Mouse (Mus musculus): ENCODE results near the gene Ak8. TPM values are rescaled to one million over a fixed set of nuclear protein-coding genes. Genes with fewer than 3 reads are reported as not detected.

Ak8 gene
- polyA plus RNA-seq, 1 experiment from 2014 or later = 4.3 TPM

DNA sequence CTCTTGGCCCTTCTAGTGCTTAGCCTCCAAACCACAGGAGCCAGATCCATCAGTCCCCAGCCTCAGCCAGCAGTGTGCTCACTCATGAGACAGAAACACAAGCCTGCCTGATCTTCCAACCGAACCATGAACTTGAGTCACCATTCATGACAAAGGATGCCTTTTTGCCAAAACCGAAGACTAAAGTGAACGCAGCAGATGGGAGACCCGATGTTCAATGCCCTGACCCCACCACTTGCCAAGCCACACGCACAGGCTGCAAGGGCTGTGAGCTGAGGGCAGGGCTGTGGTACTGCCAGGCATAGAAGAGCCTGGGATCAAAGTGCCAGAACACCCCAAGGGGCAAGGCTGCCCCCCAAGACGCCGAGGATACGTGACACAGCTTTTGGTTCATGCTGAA is 13.1 kb downstream of the Ak8 start:
- H3K4me3 ChIP-seq (replicated peaks; ENCODE audit: low read depth, low read length) = no peak overlapping the region
- no peaks in the 10 kb centered on the region for H3K9me3 ChIP-seq (ENCODE audit: control insufficient read depth, low read length)
- H3K27ac ChIP-seq (replicated peaks; ENCODE audit: low read depth, low read length) = no peak overlapping the region
- no peaks in the 10 kb centered on the region for H3K4me1 ChIP-seq (ENCODE audit: control insufficient read depth, insufficient read depth, low read length)
- H3K27me3 ChIP-seq (ENCODE audit: control insufficient read depth, insufficient read depth, low read length) = no peaks in the 10 kb centered on the region
- no peak overlapping the region for H3K9ac ChIP-seq (replicated peaks; ENCODE audit: low read length)
- H3K36me3 ChIP-seq (ENCODE audit: control insufficient read depth, insufficient read depth, low read length) = no peaks in the 10 kb centered on the region
- DNase-seq (no peak), ATAC-seq (ENCODE audit: low FRiP score, low TSS enrichment) (no peak)
- H3K4me2 ChIP-seq (ENCODE audit: low read length) = no peak overlapping the region
- 87% methylated on average over 8 of the region's 8 CpGs for WGBS

DNA sequence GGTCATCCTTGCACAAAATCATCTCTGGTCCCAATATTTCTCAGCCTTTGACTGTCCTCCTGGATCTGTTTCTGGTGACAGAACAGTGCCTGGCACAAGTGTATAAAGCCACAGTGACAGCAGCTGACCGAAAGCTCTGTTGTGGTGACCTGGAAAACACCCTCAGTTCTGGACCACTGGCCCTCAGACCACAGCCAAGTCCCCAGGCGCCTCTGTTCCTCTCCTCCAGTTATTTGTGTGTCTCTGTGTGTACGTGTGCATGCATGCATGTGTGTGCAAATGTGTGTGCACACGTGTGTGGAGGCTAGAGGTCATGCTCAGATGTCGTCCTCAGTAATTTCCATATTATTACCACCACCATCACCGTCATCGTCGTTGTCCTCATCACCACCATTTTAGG is 22.5 kb downstream of the Ak8 start:
- Histone ChIP-seq H3K36me3 (ENCODE audit: control insufficient read depth, insufficient read depth, low read length) (no peaks in the 10 kb centered on the region), H3K27ac (replicated peaks; ENCODE audit: low read depth, low read length) (no peak overlapping the region), H3K9me3 (ENCODE audit: control insufficient read depth, low read length) (no peaks in the 10 kb centered on the region), H3K4me2 (ENCODE audit: low read length) (no peak overlapping the region), H3K9ac (replicated peaks; ENCODE audit: low read length) (no peak overlapping the region), H3K4me3 (replicated peaks; ENCODE audit: low read depth, low read length) (no peak overlapping the region), H3K27me3 (ENCODE audit: control insufficient read depth, insufficient read depth, low read length) (peaks cover 3% of the 10 kb centered on the region; the same call in 1 of the 2 replicates), H3K4me1 (ENCODE audit: control insufficient read depth, insufficient read depth, low read length) (peaks cover 7% of the 10 kb centered on the region)
- DNase-seq = no peak
- no peak for ATAC-seq (ENCODE audit: low FRiP score, low TSS enrichment)
- WGBS = 88% methylated on average over 8 of the region's 8 CpGs

DNA sequence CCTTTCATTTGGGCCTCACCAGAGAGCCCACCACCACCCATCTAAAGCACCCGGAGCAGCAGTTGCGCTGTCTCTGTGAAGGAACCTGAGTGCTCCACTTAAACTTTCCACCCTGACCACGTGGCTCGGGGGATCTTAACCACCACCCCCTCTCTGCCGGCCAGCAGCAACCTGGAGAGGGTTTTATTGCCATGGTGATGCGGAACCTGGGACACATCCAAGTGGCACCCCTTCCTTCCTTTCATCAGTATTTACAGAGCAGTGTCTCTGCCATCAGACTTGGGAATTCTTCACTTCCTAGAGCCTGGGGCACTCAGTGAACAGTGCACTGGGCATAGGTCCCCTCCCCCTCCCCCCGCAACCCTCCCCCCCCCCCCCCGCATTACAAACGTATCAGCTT is 23.9 kb downstream of the Ak8 start:
- ATAC-seq (ENCODE audit: low FRiP score, low TSS enrichment) = no peak
- Histone ChIP-seq H3K27me3 (ENCODE audit: control insufficient read depth, insufficient read depth, low read length) (peaks cover 3% of the 10 kb centered on the region; the same call in 1 of the 2 replicates), H3K4me3 (replicated peaks; ENCODE audit: low read depth, low read length) (no peak overlapping the region), H3K9ac (replicated peaks; ENCODE audit: low read length) (no peak overlapping the region), H3K36me3 (ENCODE audit: control insufficient read depth, insufficient read depth, low read length) (no peaks in the 10 kb centered on the region), H3K4me1 (ENCODE audit: control insufficient read depth, insufficient read depth, low read length) (peaks cover 16% of the 10 kb centered on the region), H3K9me3 (ENCODE audit: control insufficient read depth, low read length) (no peaks in the 10 kb centered on the region), H3K4me2 (ENCODE audit: low read length) (no peak overlapping the region), H3K27ac (replicated peaks; ENCODE audit: low read depth, low read length) (no peak overlapping the region)
- 66% methylated on average over 9 of the region's 9 CpGs for WGBS
- DNase-seq = peak; percentile 31

DNA sequence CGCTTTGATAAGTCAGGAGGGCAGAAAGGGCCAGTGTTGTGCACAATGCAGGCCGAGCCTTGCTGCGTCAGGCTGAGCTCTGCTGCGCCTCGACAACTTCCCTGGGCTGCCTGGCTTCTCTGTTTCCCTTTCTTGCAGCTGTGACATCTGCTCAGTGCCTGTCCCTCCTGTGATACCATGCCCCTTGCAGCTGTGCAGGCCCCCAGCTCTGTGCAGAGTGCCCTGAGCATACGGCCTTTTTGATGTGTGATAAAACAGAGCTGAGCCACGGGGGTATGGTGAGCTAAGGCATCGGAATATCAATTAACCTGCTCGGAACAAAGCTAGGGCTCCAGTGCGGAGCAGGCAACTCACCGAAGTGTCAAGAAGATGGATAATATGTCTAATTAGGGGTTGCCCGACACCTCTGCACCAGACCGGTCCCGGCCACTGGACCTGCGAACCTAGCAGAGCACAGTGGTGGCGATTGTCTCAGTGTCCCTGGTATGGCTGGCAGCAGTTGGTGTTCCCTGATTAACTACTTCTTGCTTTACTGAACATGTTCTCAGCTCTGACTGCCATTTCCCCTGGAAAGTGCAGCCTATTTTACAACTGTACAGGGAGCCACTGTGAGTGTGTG is 27.9 kb downstream of the Ak8 start:
- H3K4me1 ChIP-seq (ENCODE audit: control insufficient read depth, insufficient read depth, low read length) = peaks cover 16% of the 10 kb centered on the region
- no peaks in the 10 kb centered on the region for H3K9me3 ChIP-seq (ENCODE audit: control insufficient read depth, low read length)
- H3K4me2 ChIP-seq (ENCODE audit: low read length) = no peak overlapping the region
- H3K9ac ChIP-seq (replicated peaks; ENCODE audit: low read length) = peak overlapping the region; percentile 7; the same call in 1 of the 2 replicates
- H3K27ac ChIP-seq (replicated peaks; ENCODE audit: low read depth, low read length) = peak overlapping the region; percentile 73
- 19% methylated on average over 16 of the region's 16 CpGs for WGBS
- DNase-seq = peak; percentile 57
- ATAC-seq (ENCODE audit: low FRiP score, low TSS enrichment) = no peak
- H3K4me3 ChIP-seq (replicated peaks; ENCODE audit: low read depth, low read length) = no peak overlapping the region
- H3K27me3 ChIP-seq (ENCODE audit: control insufficient read depth, insufficient read depth, low read length) = peaks cover 3% of the 10 kb centered on the region; the same call in 1 of the 2 replicates
- H3K36me3 ChIP-seq (ENCODE audit: control insufficient read depth, insufficient read depth, low read length) = no peaks in the 10 kb centered on the region

DNA sequence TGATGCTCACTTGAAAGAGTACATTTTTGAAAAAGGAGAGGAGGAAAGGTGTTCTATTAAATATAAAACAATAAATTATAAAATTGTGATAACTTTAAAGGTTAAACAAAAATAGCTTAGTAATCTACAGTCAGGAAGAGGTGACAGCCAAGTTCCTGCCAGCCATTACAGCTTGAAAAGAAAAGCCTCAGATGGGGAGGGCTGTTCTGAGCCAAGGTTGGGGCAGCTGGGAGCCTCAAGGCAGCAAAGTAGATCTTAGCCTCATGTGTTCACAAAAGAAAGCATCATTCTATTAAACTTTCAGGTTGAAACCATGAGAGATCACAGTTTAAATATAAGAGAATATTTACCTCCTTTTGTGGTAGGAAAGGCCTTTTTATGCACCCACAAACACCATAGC is 30.7 kb downstream of the Ak8 start:
- Histone ChIP-seq H3K27me3 (ENCODE audit: control insufficient read depth, insufficient read depth, low read length) (no peaks in the 10 kb centered on the region), H3K4me2 (ENCODE audit: low read length) (no peak overlapping the region), H3K4me3 (replicated peaks; ENCODE audit: low read depth, low read length) (no peak overlapping the region), H3K9ac (replicated peaks; ENCODE audit: low read length) (no peak overlapping the region), H3K9me3 (ENCODE audit: control insufficient read depth, low read length) (no peaks in the 10 kb centered on the region), H3K36me3 (ENCODE audit: control insufficient read depth, insufficient read depth, low read length) (no peaks in the 10 kb centered on the region), H3K4me1 (ENCODE audit: control insufficient read depth, insufficient read depth, low read length) (peaks cover 16% of the 10 kb centered on the region), H3K27ac (replicated peaks; ENCODE audit: low read depth, low read length) (no peak overlapping the region)
- DNase-seq (no peak), ATAC-seq (ENCODE audit: low FRiP score, low TSS enrichment) (no peak)

DNA sequence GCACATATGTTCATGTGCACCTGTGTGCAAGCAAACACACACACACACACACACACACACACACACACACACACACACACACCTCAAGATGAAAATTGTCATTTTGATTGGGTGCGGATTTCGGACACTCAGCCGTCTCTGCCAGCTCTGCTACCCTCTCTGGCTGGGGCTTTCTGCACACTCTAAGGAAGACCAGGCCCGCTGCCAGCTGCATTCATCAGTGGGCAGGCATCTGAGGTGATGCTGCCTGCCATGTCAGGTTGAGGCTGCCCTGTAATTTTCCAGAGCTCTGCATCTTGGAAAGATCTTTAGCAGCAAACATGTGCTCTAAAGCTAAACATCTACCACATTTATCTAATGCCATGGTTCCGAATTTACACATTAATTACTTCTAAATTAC is 37.1 kb downstream of the Ak8 start:
- DNase-seq (peak; percentile 53), ATAC-seq (ENCODE audit: low FRiP score, low TSS enrichment) (no peak)
- no peaks in the 10 kb centered on the region for H3K9me3 ChIP-seq (ENCODE audit: control insufficient read depth, low read length)
- H3K4me1 ChIP-seq (ENCODE audit: control insufficient read depth, insufficient read depth, low read length) = no peaks in the 10 kb centered on the region
- WGBS = 80% methylated on average over 5 of the region's 5 CpGs
- no peak overlapping the region for H3K4me2 ChIP-seq (ENCODE audit: low read length)
- H3K27me3 ChIP-seq (ENCODE audit: control insufficient read depth, insufficient read depth, low read length) = no peaks in the 10 kb centered on the region
- H3K27ac ChIP-seq (replicated peaks; ENCODE audit: low read depth, low read length) = 0 out of 2 replicates have a peak overlapping the region, but pooled peaks have one; percentile 20
- H3K4me3 ChIP-seq (replicated peaks; ENCODE audit: low read depth, low read length) = no peak overlapping the region
- no peaks in the 10 kb centered on the region for H3K36me3 ChIP-seq (ENCODE audit: control insufficient read depth, insufficient read depth, low read length)
- H3K9ac ChIP-seq (replicated peaks; ENCODE audit: low read length) = no peak overlapping the region

DNA sequence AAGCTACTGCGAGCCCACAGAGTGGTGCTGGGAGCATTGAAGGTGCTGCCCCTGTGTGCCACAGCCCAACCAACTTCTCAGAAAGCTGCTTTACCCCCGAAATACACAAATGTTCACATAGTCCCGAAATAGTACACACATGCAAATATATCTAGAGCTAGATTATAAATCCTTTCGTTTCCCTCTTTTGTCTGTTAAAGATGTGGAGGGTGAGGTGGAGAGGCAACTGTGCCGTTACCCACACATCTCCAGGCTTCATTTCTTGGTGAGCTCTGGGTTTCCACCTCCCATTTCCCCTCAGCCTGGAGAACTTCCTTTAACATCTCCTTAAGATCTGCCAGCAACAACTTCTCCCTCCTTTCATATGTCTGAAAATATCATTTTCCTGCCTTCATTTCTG is 40.2 kb downstream of the Ak8 start:
- no peak for ATAC-seq (ENCODE audit: low FRiP score, low TSS enrichment)
- Histone ChIP-seq H3K9ac (replicated peaks; ENCODE audit: low read length) (no peak overlapping the region), H3K27ac (replicated peaks; ENCODE audit: low read depth, low read length) (no peak overlapping the region), H3K4me3 (replicated peaks; ENCODE audit: low read depth, low read length) (no peak overlapping the region), H3K4me1 (ENCODE audit: control insufficient read depth, insufficient read depth, low read length) (no peaks in the 10 kb centered on the region), H3K36me3 (ENCODE audit: control insufficient read depth, insufficient read depth, low read length) (no peaks in the 10 kb centered on the region), H3K27me3 (ENCODE audit: control insufficient read depth, insufficient read depth, low read length) (no peaks in the 10 kb centered on the region), H3K4me2 (ENCODE audit: low read length) (no peak overlapping the region), H3K9me3 (ENCODE audit: control insufficient read depth, low read length) (no peaks in the 10 kb centered on the region)
- no peak for DNase-seq
- 84% methylated on average over 5 of the region's 5 CpGs for WGBS

DNA sequence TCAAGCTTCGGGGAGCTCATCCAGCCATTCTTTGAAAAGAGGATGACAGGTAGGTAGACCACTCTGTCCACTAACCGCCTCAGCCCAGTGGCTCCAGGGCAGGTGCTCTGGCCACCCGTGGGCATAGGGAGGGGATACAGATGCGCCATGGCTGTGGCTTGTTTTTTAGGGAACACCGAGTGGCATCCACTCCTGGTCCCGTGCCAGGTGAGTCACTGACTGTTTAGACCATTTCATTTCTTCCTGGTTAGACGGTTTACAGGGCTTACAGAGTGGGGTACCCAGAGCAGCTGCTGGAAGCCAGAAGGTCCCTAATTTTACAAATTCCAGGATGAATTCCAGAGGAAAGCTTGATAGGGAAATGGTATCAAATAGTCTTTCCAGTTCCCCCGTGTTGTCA is 42.7 kb downstream of the Ak8 start:
- Histone ChIP-seq H3K9ac (replicated peaks; ENCODE audit: low read length) (no peak overlapping the region), H3K9me3 (ENCODE audit: control insufficient read depth, low read length) (no peaks in the 10 kb centered on the region), H3K4me1 (ENCODE audit: control insufficient read depth, insufficient read depth, low read length) (no peaks in the 10 kb centered on the region), H3K36me3 (ENCODE audit: control insufficient read depth, insufficient read depth, low read length) (no peaks in the 10 kb centered on the region), H3K4me2 (ENCODE audit: low read length) (no peak overlapping the region), H3K27ac (replicated peaks; ENCODE audit: low read depth, low read length) (peak overlapping the region; percentile 63), H3K27me3 (ENCODE audit: control insufficient read depth, insufficient read depth, low read length) (no peaks in the 10 kb centered on the region), H3K4me3 (replicated peaks; ENCODE audit: low read depth, low read length) (no peak overlapping the region)
- 79% methylated on average over 8 of the region's 8 CpGs for WGBS
- no peak for ATAC-seq (ENCODE audit: low FRiP score, low TSS enrichment)
- no peak for DNase-seq

DNA sequence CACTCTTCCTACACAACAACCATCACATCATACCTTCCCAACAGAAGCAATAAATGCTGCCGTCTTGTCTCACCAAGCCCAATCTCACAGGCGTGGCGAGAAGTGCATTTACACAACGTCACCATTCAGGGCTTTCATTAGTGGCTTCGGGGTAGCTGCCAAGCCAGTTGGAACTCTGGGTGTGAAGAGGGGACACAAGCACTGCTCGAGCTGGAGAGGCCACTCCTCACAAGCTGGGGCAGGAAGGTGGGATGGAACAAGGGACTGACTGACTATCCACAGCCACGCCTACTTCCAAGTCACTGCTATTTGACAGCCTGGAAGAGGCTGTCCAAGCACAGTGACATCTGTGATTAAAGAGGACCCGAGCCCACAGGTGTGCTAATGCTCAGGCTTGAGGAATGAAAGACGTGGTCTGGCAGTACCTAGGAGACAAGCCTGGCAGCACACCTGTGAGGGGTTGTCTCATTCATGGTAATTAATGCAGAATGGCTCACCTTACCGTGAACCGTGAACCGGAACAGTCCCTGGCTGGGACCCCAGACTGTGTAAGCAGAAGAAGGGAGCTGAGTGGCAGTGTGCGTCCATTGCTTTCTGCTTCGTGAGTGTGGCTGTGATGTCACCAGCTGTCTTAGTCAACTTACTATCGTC is 46.8 kb downstream of the Ak8 start:
- Histone ChIP-seq H3K4me2 (ENCODE audit: low read length) (no peak overlapping the region), H3K9ac (replicated peaks; ENCODE audit: low read length) (no peak overlapping the region), H3K4me1 (ENCODE audit: control insufficient read depth, insufficient read depth, low read length) (peaks cover 19% of the 10 kb centered on the region), H3K27ac (replicated peaks; ENCODE audit: low read depth, low read length) (no peak overlapping the region), H3K4me3 (replicated peaks; ENCODE audit: low read depth, low read length) (no peak overlapping the region), H3K9me3 (ENCODE audit: control insufficient read depth, low read length) (no peaks in the 10 kb centered on the region), H3K27me3 (ENCODE audit: control insufficient read depth, insufficient read depth, low read length) (no peaks in the 10 kb centered on the region), H3K36me3 (ENCODE audit: control insufficient read depth, insufficient read depth, low read length) (no peaks in the 10 kb centered on the region)
- WGBS = 84% methylated on average over 15 of the region's 15 CpGs
- DNase-seq (no peak), ATAC-seq (ENCODE audit: low FRiP score, low TSS enrichment) (no peak)
